Mouse (Mus musculus): Measurements from ENCODE around the gene Zfp638.
"Not testable (repeated sequence)": the region's sequence is repeated elsewhere in the genome, so short reads cannot be mapped to it uniquely, and the experiment has no call there.

The Zfp638 gene

GRCm38 (mm10) chr6:84009915-84010302, 143.0 kb downstream of the Zfp638 start:
- no peak for DNase-seq (ENCODE audit: low read depth, low spot score)

- DNase-seq (ENCODE audit: low read depth, low spot score): peak; percentile 60
Measured at GRCm38 (mm10) chr6:84010303-84011225, 143.7 kb downstream of the Zfp638 start.

- peak; percentile 43 for DNase-seq (ENCODE audit: low read depth, low spot score)
Measured at GRCm38 (mm10) chr6:84014961-84015683, 148.2 kb downstream of the Zfp638 start.

- DNase-seq (ENCODE audit: low read depth, low spot score): no peak
Measured at GRCm38 (mm10) chr6:84016851-84017250, 149.9 kb downstream of the Zfp638 start.

- DNase-seq (ENCODE audit: low read depth, low spot score): no peak
Measured at GRCm38 (mm10) chr6:84017392-84017791, 150.5 kb downstream of the Zfp638 start.

- peak; percentile 64 for DNase-seq (ENCODE audit: low read depth, low spot score)
Measured at GRCm38 (mm10) chr6:84018906-84019550, 152.1 kb downstream of the Zfp638 start.

- no peak for DNase-seq (ENCODE audit: low read depth, low spot score)
Measured at GRCm38 (mm10) chr6:84020002-84020401, 153.1 kb downstream of the Zfp638 start.

GRCm38 (mm10) chr6:84021990-84022389, 155.1 kb downstream of the Zfp638 start:
- peak; percentile 85 for DNase-seq (ENCODE audit: low read depth, low spot score)

- DNase-seq (ENCODE audit: low read depth, low spot score): no peak
Measured at GRCm38 (mm10) chr6:84025636-84026035, 158.7 kb downstream of the Zfp638 start.

- DNase-seq (ENCODE audit: low read depth, low spot score): no peak
Measured at GRCm38 (mm10) chr6:84028791-84029190, 161.9 kb downstream of the Zfp638 start.

- DNase-seq (ENCODE audit: low read depth, low spot score): no peak
Measured at GRCm38 (mm10) chr6:84029775-84030174, 162.9 kb downstream of the Zfp638 start.

- DNase-seq (ENCODE audit: low read depth, low spot score): not testable (repeated sequence)
Measured at GRCm38 (mm10) chr6:84032516-84032915, 165.6 kb downstream of the Zfp638 start.
